Mouse (Mus musculus): Measurements from ENCODE around the gene Neurl2. TPM values are rescaled to one million over a fixed set of nuclear protein-coding genes. Genes with fewer than 3 reads are reported as not detected.

Gene Neurl2
- polyA plus RNA-seq, 1 experiment: 4.7 TPM

GRCm38 (mm10) chr2:164862179-164862861 is 29.1 kb upstream of the Neurl2 start:
- no peaks in the 10 kb centered on the region for H3K36me3 ChIP-seq (ENCODE audit: control insufficient read depth, insufficient read depth, low read length)
- no peak overlapping the region for H3K4me3 ChIP-seq (ENCODE audit: insufficient read depth, low read depth, low read length)
- peaks cover 1% of the 10 kb centered on the region; the same call in 1 of the 2 replicates for H3K27me3 ChIP-seq (replicated peaks; ENCODE audit: control insufficient read depth, insufficient read depth, low read length)
- 33% methylated on average over 9 of the region's 9 CpGs for WGBS
- peak overlapping the region; percentile 54; the same call in 1 of the 2 replicates for H3K27ac ChIP-seq (ENCODE audit: insufficient read depth, low read depth, low read length)
- DNase-seq: peak; percentile 72
- H3K4me1 ChIP-seq (ENCODE audit: control insufficient read depth, insufficient read depth, low read length): no peaks in the 10 kb centered on the region
- no peak for TF ChIP-seq POLR2A (IDR thresholded peaks at IDR 0.05; ENCODE audit: low read depth, low read length)
- TF ChIP-seq CTCF (conservative IDR thresholded peaks at IDR 0.05; ENCODE audit: insufficient read depth, insufficient read length, low read depth, low read length): no peak

GRCm38 (mm10) chr2:164861094-164861493 is 27.8 kb upstream of the Neurl2 start:
- no peaks in the 10 kb centered on the region for H3K4me1 ChIP-seq (ENCODE audit: control insufficient read depth, insufficient read depth, low read length)
- no peaks in the 10 kb centered on the region for H3K36me3 ChIP-seq (ENCODE audit: control insufficient read depth, insufficient read depth, low read length)
- DNase-seq: no peak
- peaks cover 1% of the 10 kb centered on the region; the same call in 1 of the 2 replicates for H3K27me3 ChIP-seq (replicated peaks; ENCODE audit: control insufficient read depth, insufficient read depth, low read length)
- H3K4me3 ChIP-seq (ENCODE audit: insufficient read depth, low read depth, low read length): no peak overlapping the region
- 67% methylated on average over 4 of the region's 4 CpGs for WGBS
- H3K27ac ChIP-seq (ENCODE audit: insufficient read depth, low read depth, low read length): no peak overlapping the region
- TF ChIP-seq POLR2A (IDR thresholded peaks at IDR 0.05; ENCODE audit: low read depth, low read length): no peak
- TF ChIP-seq CTCF (conservative IDR thresholded peaks at IDR 0.05; ENCODE audit: insufficient read depth, insufficient read length, low read depth, low read length): no peak

- Histone ChIP-seq H3K4me3 (ENCODE audit: insufficient read depth, low read depth, low read length) (no peak overlapping the region), H3K27ac (ENCODE audit: insufficient read depth, low read depth, low read length) (no peak overlapping the region), H3K27me3 (replicated peaks; ENCODE audit: control insufficient read depth, insufficient read depth, low read length) (peaks cover 1% of the 10 kb centered on the region; the same call in 1 of the 2 replicates), H3K36me3 (ENCODE audit: control insufficient read depth, insufficient read depth, low read length) (no peaks in the 10 kb centered on the region), H3K4me1 (ENCODE audit: control insufficient read depth, insufficient read depth, low read length) (no peaks in the 10 kb centered on the region)
- DNase-seq: peak; percentile 67
- 55% methylated on average over 9 of the region's 9 CpGs for WGBS
- no peak for TF ChIP-seq CTCF (conservative IDR thresholded peaks at IDR 0.05; ENCODE audit: insufficient read depth, insufficient read length, low read depth, low read length)
- TF ChIP-seq POLR2A (IDR thresholded peaks at IDR 0.05; ENCODE audit: low read depth, low read length): no peak
These were observed 26.6 kb upstream of the Neurl2 start for GRCm38 (mm10) chr2:164859640-164860432.

GRCm38 (mm10) chr2:164859155-164859554 is 25.9 kb upstream of the Neurl2 start:
- Histone ChIP-seq H3K4me1 (ENCODE audit: control insufficient read depth, insufficient read depth, low read length) (no peaks in the 10 kb centered on the region), H3K27me3 (replicated peaks; ENCODE audit: control insufficient read depth, insufficient read depth, low read length) (peaks cover 3% of the 10 kb centered on the region), H3K27ac (ENCODE audit: insufficient read depth, low read depth, low read length) (no peak overlapping the region), H3K36me3 (ENCODE audit: control insufficient read depth, insufficient read depth, low read length) (no peaks in the 10 kb centered on the region), H3K4me3 (ENCODE audit: insufficient read depth, low read depth, low read length) (no peak overlapping the region)
- 46% methylated on average over 2 of the region's 2 CpGs for WGBS
- TF ChIP-seq POLR2A (IDR thresholded peaks at IDR 0.05; ENCODE audit: low read depth, low read length): no peak
- TF ChIP-seq CTCF (conservative IDR thresholded peaks at IDR 0.05; ENCODE audit: insufficient read depth, insufficient read length, low read depth, low read length): no peak
- no peak for DNase-seq

- peak overlapping the region; percentile 58; the same call in 1 of the 2 replicates for H3K4me3 ChIP-seq (ENCODE audit: insufficient read depth, low read depth, low read length)
- WGBS: 25% methylated on average over 19 of the region's 19 CpGs
- H3K27me3 ChIP-seq (replicated peaks; ENCODE audit: control insufficient read depth, insufficient read depth, low read length): peaks cover 3% of the 10 kb centered on the region
- H3K27ac ChIP-seq (ENCODE audit: insufficient read depth, low read depth, low read length): no peak overlapping the region
- no peak for DNase-seq
- no peaks in the 10 kb centered on the region for H3K36me3 ChIP-seq (ENCODE audit: control insufficient read depth, insufficient read depth, low read length)
- TF ChIP-seq POLR2A (IDR thresholded peaks at IDR 0.05; ENCODE audit: low read depth, low read length) (no peak), CTCF (conservative IDR thresholded peaks at IDR 0.05; ENCODE audit: insufficient read depth, insufficient read length, low read depth, low read length) (no peak)
- H3K4me1 ChIP-seq (ENCODE audit: control insufficient read depth, insufficient read depth, low read length): no peaks in the 10 kb centered on the region
These were observed 24.7 kb upstream of the Neurl2 start for GRCm38 (mm10) chr2:164857842-164858553.

- Histone ChIP-seq H3K27ac (ENCODE audit: insufficient read depth, low read depth, low read length) (no peak within 1 kb of the TSS), H3K27me3 (replicated peaks; ENCODE audit: control insufficient read depth, insufficient read depth, low read length) (peaks cover 3% of the 10 kb centered on the region), H3K4me3 (ENCODE audit: insufficient read depth, low read depth, low read length) (peak within 1 kb of the TSS; percentile 58), H3K4me1 (ENCODE audit: control insufficient read depth, insufficient read depth, low read length) (no peaks in the 10 kb centered on the region), H3K36me3 (ENCODE audit: control insufficient read depth, insufficient read depth, low read length) (no peaks in the 10 kb centered on the region)
- WGBS: 1% methylated on average over 47 of the region's 47 CpGs
- peak; percentile 47 for DNase-seq
- no peak for TF ChIP-seq CTCF (conservative IDR thresholded peaks at IDR 0.05; ENCODE audit: insufficient read depth, insufficient read length, low read depth, low read length)
- TF ChIP-seq POLR2A (IDR thresholded peaks at IDR 0.05; ENCODE audit: low read depth, low read length): no peak
These were observed 24.0 kb upstream of the Neurl2 start, which contains the start of gene Pltp for GRCm38 (mm10) chr2:164857101-164857821. Gene Pltp (minus strand): TSS chr2:164857711.

Measured in kidney, adult 2 months (tissue).